Mouse (Mus musculus): Measurements from ENCODE around the gene Tent5b.

- TF ChIP-seq MAFK (IDR thresholded peaks at IDR 0.05; ENCODE audit: insufficient read depth, low read depth, low read length) (no peak), ZC3H11A (IDR thresholded peaks at IDR 0.05; ENCODE audit: borderline replicate concordance, low read depth, low read length) (no peak), HCFC1 (IDR thresholded peaks at IDR 0.05; ENCODE audit: borderline replicate concordance, insufficient read depth, low read length) (no peak), ZNF384 (IDR thresholded peaks at IDR 0.05; ENCODE audit: low read depth, low read length) (no peak), CHD2 (IDR thresholded peaks at IDR 0.05; ENCODE audit: low read depth, low read length) (no peak)
Measured at GRCm38 (mm10) chr4:133443085-133443484, 36.8 kb upstream of the Tent5b start.

Data from ES-E14 (cell line).